Mouse (Mus musculus): ENCODE measurements around the gene Pdzd2. TPM values are rescaled to one million over a fixed set of nuclear protein-coding genes. Genes with fewer than 3 reads are reported as not detected.

Pdzd2 gene
- polyA plus RNA-seq, 1 experiment: 1.1 TPM

DNA sequence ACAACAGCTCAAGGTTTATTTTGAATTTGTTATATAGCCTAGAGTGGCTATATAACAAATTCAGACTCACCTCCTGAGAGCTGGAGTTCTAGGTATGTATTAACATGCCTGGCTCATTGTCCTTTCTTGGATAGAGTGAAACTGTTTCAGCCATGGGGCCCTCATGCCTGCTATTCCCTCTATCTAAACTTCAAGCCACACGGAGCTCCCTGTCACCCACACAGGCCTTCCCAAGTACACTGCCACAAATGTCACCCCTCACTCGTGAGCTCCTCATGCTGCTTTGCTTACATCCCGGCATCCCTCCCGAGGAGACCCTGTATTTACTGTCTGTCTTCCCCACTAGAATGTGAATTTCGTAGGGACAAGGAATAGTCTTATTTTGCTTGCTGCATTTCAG is 103.3 kb downstream of the Pdzd2 start:
- Histone ChIP-seq H3K36me3 (replicated peaks; ENCODE audit: low read length) (no peaks in the 10 kb centered on the region), H3K27me3 (replicated peaks) (peaks cover 19% of the 10 kb centered on the region), H3K4me3 (replicated peaks) (no peak overlapping the region), H3K9me3 (no peaks in the 10 kb centered on the region), H3K4me1 (peaks cover 63% of the 10 kb centered on the region)
- TF ChIP-seq FLI1 (IDR thresholded peaks at IDR 0.05; ENCODE audit: low read length): no peak
- TF ChIP-seq GATA1 (IDR thresholded peaks at IDR 0.05; ENCODE audit: borderline replicate concordance, low read length): no peak

DNA sequence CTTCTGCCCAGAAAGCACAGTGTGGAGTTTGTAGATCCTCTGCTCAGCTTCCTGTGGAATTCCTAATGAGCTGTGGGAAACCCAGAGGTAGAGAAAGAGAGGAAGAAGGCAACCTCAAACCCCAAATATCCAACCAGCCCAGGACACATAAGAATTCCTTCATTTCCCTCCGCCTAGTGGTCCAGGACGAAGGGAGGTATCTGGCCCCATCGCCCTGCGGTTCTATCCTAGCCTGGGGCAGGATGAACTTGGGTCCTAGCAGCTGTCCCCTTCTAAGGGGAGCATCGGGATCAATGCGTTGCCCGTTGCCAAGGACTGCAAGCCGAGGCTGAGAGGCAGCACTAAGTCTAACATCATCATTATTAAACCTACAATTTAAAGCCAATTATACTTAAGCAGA is 104.8 kb downstream of the Pdzd2 start:
- no peak overlapping the region for H3K4me3 ChIP-seq (replicated peaks)
- peaks cover 17% of the 10 kb centered on the region for H3K27me3 ChIP-seq (replicated peaks)
- H3K9me3 ChIP-seq: no peaks in the 10 kb centered on the region
- H3K4me1 ChIP-seq: peaks cover 74% of the 10 kb centered on the region
- no peaks in the 10 kb centered on the region for H3K36me3 ChIP-seq (replicated peaks; ENCODE audit: low read length)
- TF ChIP-seq FLI1 (IDR thresholded peaks at IDR 0.05; ENCODE audit: low read length): no peak

DNA sequence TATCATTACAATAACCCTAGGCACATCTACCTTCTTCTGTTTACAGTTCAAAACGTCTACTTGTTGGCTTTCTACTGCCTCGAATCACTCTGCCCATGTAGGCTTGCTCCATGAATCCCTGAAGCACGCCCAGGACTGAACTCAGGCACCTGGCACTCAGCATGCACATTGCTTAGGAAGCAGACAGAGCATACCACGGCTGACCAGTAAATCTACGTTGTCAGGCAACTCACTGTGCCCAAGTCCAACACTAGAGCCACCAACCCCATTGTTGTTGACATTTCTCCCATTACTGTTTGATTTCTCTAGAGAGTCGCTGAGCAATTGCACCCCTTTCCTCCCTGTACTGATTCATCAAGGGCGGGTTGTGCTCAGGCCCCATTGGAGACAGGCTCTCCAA is 110.6 kb downstream of the Pdzd2 start:
- no peak overlapping the region for H3K4me3 ChIP-seq (replicated peaks)
- no peaks in the 10 kb centered on the region for H3K27me3 ChIP-seq (replicated peaks)
- TF ChIP-seq FLI1 (IDR thresholded peaks at IDR 0.05; ENCODE audit: low read length) (no peak), GATA1 (IDR thresholded peaks at IDR 0.05; ENCODE audit: borderline replicate concordance, low read length) (no peak)
- peaks cover 1% of the 10 kb centered on the region for H3K36me3 ChIP-seq (replicated peaks; ENCODE audit: low read length)
- peaks cover 65% of the 10 kb centered on the region for H3K4me1 ChIP-seq
- peaks cover 6% of the 10 kb centered on the region for H3K9me3 ChIP-seq

DNA sequence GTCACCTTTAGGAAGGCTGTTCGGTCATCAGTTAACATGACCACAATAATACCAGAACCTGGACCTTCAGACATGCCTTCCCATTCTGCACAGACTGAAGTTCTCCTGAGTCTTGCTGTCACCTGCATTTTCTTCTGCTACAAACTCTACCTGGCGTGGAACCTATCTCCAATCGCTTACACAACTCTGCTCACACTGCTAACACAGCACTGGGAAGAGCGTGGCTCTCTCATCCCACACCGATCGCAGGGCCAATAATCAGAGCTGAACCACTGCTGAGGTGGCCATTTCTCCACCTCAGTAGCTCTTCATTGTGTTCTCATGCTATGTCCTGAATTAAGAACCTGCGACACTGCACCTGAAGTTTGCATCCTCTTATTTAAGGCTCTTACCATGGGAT is 111.3 kb downstream of the Pdzd2 start:
- no peak for TF ChIP-seq GATA1 (IDR thresholded peaks at IDR 0.05; ENCODE audit: borderline replicate concordance, low read length)
- no peak for TF ChIP-seq FLI1 (IDR thresholded peaks at IDR 0.05; ENCODE audit: low read length)
- no peaks in the 10 kb centered on the region for H3K27me3 ChIP-seq (replicated peaks)

DNA sequence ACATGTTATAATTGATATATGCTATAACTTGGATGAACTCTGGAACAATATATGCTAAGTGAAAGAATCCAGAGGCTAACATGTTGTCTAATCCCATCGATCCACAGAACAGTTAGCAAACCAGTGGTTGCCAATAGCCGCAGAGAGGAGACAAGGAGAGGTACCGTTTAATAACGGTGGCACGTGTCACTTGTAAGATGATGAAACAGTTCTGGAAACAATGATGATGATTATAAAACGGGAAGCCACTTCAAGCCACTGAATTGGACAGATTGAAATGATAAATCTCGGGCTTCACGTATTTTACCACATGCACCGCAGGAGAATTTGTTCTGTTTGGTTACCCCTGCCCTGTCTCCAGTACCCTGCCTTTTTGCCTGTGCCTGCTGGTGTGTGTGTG is 112.8 kb downstream of the Pdzd2 start:
- no peak for TF ChIP-seq GATA1 (IDR thresholded peaks at IDR 0.05; ENCODE audit: borderline replicate concordance, low read length)
- TF ChIP-seq FLI1 (IDR thresholded peaks at IDR 0.05; ENCODE audit: low read length): no peak
- peaks cover 4% of the 10 kb centered on the region for H3K27me3 ChIP-seq (replicated peaks)

More for the DNA sequence above, 111.3 kb downstream of the Pdzd2 start:
- H3K9me3 ChIP-seq: peaks cover 13% of the 10 kb centered on the region
- H3K4me3 ChIP-seq (replicated peaks): no peak overlapping the region
- H3K36me3 ChIP-seq (replicated peaks; ENCODE audit: low read length): peaks cover 7% of the 10 kb centered on the region
- H3K4me1 ChIP-seq: peaks cover 61% of the 10 kb centered on the region

DNA sequence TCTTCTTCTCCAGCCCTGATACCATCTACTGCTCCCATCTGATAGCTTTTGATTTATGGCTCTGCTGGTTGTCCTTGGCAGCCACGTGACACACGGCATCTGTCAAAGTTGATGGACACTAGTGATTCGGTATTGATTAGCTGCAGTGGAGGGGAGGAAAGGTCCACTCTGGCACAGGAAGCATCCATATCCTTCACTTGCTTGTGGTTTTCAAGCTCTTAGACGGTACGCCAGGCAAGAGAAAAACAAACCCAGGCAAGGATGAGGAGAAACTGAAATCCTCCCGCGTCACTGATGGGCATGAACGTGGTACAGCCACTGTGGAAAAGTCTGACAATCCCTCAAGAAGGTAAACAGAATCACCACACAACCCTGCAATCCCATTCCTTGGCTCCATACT is 113.6 kb downstream of the Pdzd2 start:
- TF ChIP-seq GATA1 (IDR thresholded peaks at IDR 0.05; ENCODE audit: borderline replicate concordance, low read length) (no peak), FLI1 (IDR thresholded peaks at IDR 0.05; ENCODE audit: low read length) (no peak)
- peaks cover 42% of the 10 kb centered on the region for H3K4me1 ChIP-seq
- H3K36me3 ChIP-seq (replicated peaks; ENCODE audit: low read length): peaks cover 8% of the 10 kb centered on the region
- H3K4me3 ChIP-seq (replicated peaks): no peak overlapping the region
- peaks cover 15% of the 10 kb centered on the region for H3K9me3 ChIP-seq
- H3K27me3 ChIP-seq (replicated peaks): peaks cover 4% of the 10 kb centered on the region

More for the DNA sequence above, 112.8 kb downstream of the Pdzd2 start:
- Histone ChIP-seq H3K9me3 (peaks cover 15% of the 10 kb centered on the region), H3K4me3 (replicated peaks) (no peak overlapping the region), H3K36me3 (replicated peaks; ENCODE audit: low read length) (peaks cover 8% of the 10 kb centered on the region), H3K4me1 (peaks cover 50% of the 10 kb centered on the region)

DNA sequence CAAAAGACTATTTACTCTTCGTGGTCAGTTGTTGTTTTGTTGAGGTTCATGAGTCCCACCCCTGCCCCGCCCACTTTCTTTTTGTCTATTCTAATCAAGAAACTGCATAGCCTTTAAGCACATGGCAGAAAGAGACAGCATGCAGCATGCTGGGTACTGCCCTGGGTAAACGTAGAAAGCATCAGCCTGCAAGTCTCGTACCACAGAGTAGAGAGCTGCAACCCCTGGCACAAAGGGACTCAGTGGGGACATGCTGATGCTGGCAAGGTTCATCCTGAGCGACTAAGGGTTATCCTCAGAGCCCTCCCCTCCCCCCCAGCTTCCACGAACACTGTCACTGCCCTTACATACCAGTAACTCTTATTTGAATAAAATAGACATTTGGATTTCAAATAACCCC is 114.2 kb downstream of the Pdzd2 start:
- Histone ChIP-seq H3K9me3 (peaks cover 15% of the 10 kb centered on the region), H3K4me1 (peaks cover 36% of the 10 kb centered on the region), H3K36me3 (replicated peaks; ENCODE audit: low read length) (peaks cover 8% of the 10 kb centered on the region), H3K27me3 (replicated peaks) (peaks cover 4% of the 10 kb centered on the region), H3K4me3 (replicated peaks) (no peak overlapping the region)
- TF ChIP-seq GATA1 (IDR thresholded peaks at IDR 0.05; ENCODE audit: borderline replicate concordance, low read length) (no peak), FLI1 (IDR thresholded peaks at IDR 0.05; ENCODE audit: low read length) (no peak)

DNA sequence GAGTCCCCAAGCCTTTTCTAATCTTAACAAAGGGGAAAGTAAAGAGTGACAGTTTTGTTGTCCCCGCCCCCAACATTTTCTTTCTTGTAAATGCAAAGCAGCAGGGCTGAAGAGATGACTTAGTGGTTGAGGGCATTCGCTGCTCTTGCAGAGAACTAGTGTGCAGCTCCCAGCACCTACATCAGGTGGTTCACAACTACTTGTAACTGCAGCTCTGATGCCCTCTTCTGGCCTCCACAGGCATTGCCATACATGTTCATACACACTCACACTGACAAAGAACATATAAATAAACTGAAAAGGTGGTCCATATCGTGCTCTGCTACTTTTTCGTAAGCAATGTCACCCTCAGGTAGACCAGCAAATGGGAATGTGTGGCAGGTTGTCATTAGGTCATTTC is 116.2 kb downstream of the Pdzd2 start:
- H3K9me3 ChIP-seq: peaks cover 15% of the 10 kb centered on the region
- peaks cover 8% of the 10 kb centered on the region for H3K36me3 ChIP-seq (replicated peaks; ENCODE audit: low read length)
- H3K4me1 ChIP-seq: peaks cover 24% of the 10 kb centered on the region
- H3K27me3 ChIP-seq (replicated peaks): peaks cover 6% of the 10 kb centered on the region
- TF ChIP-seq GATA1 (IDR thresholded peaks at IDR 0.05; ENCODE audit: borderline replicate concordance, low read length): no peak
- H3K4me3 ChIP-seq (replicated peaks): no peak overlapping the region

DNA sequence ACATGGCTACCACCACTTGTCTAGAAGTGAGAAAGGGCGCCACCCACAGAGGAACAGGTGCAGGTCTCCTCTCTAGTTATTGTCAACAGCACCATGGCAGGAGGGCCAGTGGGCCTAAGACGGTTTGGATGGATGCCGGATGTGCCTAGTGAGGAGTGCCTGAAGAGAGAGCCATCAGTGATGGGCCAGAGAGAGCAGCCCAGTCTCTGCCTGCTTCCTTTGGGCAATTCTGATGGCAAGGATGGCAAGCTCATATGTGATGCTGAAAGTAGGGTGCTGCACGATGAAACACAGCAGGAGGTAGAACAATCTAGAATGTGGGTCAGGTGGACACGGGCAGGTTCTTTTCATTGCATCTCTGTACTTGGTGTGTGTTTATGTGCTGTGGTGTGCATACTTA is 117.0 kb downstream of the Pdzd2 start:
- Histone ChIP-seq H3K9me3 (peaks cover 15% of the 10 kb centered on the region), H3K4me3 (replicated peaks) (no peak overlapping the region), H3K27me3 (replicated peaks) (peaks cover 6% of the 10 kb centered on the region), H3K36me3 (replicated peaks; ENCODE audit: low read length) (peaks cover 8% of the 10 kb centered on the region), H3K4me1 (peaks cover 27% of the 10 kb centered on the region)
- no peak for TF ChIP-seq FLI1 (IDR thresholded peaks at IDR 0.05; ENCODE audit: low read length)
- TF ChIP-seq GATA1 (IDR thresholded peaks at IDR 0.05; ENCODE audit: borderline replicate concordance, low read length): no peak

DNA sequence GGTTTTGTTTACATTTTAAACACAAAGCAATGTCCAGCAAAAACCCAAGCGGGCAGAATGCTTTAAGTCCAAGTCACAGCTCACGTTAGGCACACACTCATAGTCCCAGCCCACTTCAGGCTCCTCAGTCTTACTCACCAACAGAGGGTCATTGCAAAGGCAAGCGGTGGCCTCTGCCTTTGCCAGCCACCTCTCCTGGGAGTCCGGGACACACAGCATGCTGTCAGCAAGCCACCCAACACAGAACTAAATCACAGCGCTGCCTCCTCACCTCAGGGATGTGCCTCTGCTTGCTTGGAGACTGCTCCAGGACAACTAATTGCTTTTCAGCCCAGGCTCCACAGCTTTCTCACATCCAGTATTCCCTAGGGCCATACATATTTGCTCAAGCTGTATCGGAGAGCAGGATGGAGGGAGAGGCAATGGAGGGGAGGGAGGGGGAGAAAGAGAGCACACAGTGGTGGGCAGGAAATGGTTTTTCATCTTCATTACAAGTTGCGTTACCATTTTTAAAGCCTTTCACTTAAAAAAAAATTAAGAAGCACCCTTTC is 117.6 kb downstream of the Pdzd2 start:
- Histone ChIP-seq H3K4me3 (replicated peaks) (no peak overlapping the region), H3K36me3 (replicated peaks; ENCODE audit: low read length) (peaks cover 8% of the 10 kb centered on the region), H3K27me3 (replicated peaks) (peaks cover 8% of the 10 kb centered on the region), H3K9me3 (peaks cover 15% of the 10 kb centered on the region), H3K4me1 (peaks cover 32% of the 10 kb centered on the region)
- no peak for TF ChIP-seq FLI1 (IDR thresholded peaks at IDR 0.05; ENCODE audit: low read length)
- no peak for TF ChIP-seq GATA1 (IDR thresholded peaks at IDR 0.05; ENCODE audit: borderline replicate concordance, low read length)

DNA sequence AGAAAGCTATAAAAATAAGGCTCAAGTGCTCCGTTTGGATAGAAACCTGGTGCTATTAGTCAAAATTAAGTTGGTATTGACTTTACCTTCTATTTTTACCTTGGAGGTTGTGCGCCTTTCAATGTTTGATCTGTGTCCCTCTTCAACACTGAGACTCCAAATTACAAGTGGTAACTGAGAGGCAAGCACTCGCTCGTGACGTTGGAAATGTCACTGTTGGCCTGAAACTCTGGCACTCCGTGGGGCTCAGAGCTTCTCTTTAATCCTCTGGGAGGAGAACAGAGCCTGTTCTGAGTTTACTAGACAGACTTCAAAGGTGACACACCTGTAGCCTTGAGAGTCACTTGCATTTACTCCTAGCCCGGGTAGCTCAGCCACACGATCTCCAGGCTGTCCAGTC is 120.5 kb downstream of the Pdzd2 start:
- TF ChIP-seq FLI1 (IDR thresholded peaks at IDR 0.05; ENCODE audit: low read length): no peak
- no peak for TF ChIP-seq GATA1 (IDR thresholded peaks at IDR 0.05; ENCODE audit: borderline replicate concordance, low read length)
- peaks cover 11% of the 10 kb centered on the region for H3K9me3 ChIP-seq

More for the DNA sequence above, 120.5 kb downstream of the Pdzd2 start:
- Histone ChIP-seq H3K36me3 (replicated peaks; ENCODE audit: low read length) (peaks cover 8% of the 10 kb centered on the region), H3K4me3 (replicated peaks) (no peak overlapping the region), H3K4me1 (peaks cover 26% of the 10 kb centered on the region), H3K27me3 (replicated peaks) (peaks cover 14% of the 10 kb centered on the region)

All from megakaryocyte, embryonic 14.5 days (primary cell).